Mouse (Mus musculus) monocyte, adult 5-6 weeks (primary cell): ENCODE measurements at regions not wholly inside any gene's neighbourhood (a gene's known extent, or its start where the extent isn't known, plus 50 kb on each side); places are given as distances from the start of the nearest gene placed in this dataset.

Source experiments
- ATAC-seq: fragments of 153-309, 156-312 bp; replicated peaks from 2 replicates; pipeline ENCODE4 v1.8.0; 2017; ENCODE audit warnings: mild to moderate bottlenecking; ENCODE audit not compliant: low TSS enrichment, insufficient number of reproducible peaks, severe bottlenecking, poor library complexity, low FRiP score

- ATAC-seq = no peak
These were observed 107.1 kb upstream of the Slc22a12 start for GRCm38 (mm10) chr19:6649885-6650284.

DNA sequence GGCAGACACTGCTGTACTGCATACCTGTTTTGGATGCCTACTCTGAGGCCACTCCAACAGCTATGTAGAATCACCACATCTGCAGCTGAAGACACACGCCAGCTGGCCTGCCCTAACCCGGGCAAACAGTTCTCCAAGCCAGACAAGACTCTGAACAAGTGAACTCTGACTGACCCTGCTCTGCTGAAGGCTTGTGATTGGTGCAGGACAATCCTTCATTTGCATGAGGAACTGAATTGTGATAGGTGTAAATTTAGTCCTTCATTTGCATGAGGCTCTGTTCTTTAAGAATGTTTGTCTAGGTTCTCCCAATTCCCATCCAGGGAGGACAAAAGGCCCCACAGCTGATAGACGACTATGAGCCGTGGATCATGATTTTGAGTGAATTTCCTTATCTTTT lies 104.9 kb upstream of the Slc22a12 start:
- no peak for ATAC-seq

- ATAC-seq = no peak
These were observed 104.4 kb upstream of the Slc22a12 start for GRCm38 (mm10) chr19:6647216-6647615.

- ATAC-seq = no peak
These were observed 103.1 kb upstream of the Slc22a12 start for GRCm38 (mm10) chr19:6645912-6646311.

DNA sequence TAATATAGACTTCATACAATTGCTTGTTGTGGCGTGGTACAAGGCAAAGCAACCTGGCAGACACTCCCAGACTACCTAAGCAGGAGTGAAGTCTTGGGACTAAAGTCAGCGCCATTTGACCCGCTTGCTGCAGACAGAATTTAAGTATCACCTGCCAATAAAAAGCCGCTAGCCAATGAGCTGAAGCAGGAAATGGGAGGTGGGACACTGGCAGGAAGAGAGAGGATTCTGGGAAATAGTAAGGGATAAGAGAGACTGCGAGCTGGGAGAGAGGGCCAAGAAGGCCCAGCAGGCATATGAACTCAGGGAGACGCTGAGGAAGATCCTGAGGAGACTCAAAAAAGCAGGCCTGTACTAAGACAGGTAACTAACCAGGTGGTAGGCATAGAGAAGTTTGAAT lies 102.0 kb upstream of the Slc22a12 start:
- no peak for ATAC-seq

GRCm38 (mm10) chr19:6639681-6640080 lies 96.8 kb upstream of the Slc22a12 start:
- no peak for ATAC-seq

GRCm38 (mm10) chr19:6633400-6633799 lies 90.6 kb upstream of the Slc22a12 start:
- ATAC-seq = no peak

DNA sequence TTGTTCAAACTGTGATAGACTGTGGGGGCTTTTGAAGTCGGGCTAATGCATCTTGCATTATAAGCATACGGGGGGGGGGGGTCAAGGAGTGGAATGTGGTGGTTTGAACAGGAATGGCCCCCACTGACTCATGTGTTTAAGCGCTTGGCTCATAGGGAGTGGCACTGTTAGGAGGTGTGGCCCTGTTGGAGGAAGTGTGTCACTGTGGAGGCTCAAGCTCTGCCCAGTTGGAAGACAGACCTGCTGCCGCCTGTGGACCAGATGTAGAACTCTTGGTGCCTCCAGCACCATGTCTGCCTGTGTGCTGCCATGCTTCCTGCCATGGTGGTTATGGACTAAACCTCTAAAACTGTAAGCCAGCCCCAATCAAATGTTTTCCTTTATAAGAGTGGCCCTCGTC lies 89.0 kb upstream of the Slc22a12 start:
- no peak for ATAC-seq

DNA sequence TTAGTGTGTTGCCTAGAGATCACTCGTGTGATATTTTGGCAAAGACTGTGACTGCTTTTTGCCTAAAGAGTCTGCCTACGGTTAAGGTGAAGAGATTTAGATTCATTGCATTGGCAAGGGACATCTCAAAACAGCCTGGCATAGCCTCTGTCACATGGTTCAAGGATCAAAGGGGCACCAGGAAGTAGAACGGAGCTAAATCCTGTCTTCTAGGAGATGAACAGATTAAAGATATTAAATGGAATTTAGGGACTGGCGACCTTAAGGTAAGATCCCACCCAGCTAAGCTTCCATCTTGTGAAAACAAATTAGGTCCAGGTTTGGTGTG lies 87.7 kb upstream of the Slc22a12 start:
- no peak for ATAC-seq

GRCm38 (mm10) chr19:6629911-6630612 lies 87.2 kb upstream of the Slc22a12 start:
- ATAC-seq = no peak

DNA sequence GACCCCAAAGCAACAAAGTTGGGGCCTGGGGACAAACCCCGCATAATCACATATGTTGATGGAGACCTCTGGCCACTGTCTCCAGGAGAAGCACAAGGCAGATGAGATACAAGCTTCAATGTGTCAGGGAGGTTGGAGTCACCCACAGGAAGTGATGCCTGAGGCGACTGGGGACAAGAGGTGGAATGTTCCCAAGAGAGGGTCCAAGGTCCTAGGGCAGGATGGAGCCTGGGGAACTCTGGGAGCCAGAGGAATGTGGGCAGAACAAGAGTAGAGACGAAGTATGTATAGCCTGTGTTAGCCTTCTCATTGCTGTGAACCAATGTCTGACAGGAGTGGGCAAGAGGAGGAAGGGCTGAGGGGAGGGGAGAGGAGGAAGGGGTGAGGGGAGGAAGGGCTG lies 82.7 kb upstream of the Slc22a12 start:
- ATAC-seq = no peak

GRCm38 (mm10) chr19:6621023-6621422 lies 78.2 kb upstream of the Slc22a12 start:
- ATAC-seq = no peak

GRCm38 (mm10) chr19:6619546-6619945 lies 76.7 kb upstream of the Slc22a12 start:
- no peak for ATAC-seq

DNA sequence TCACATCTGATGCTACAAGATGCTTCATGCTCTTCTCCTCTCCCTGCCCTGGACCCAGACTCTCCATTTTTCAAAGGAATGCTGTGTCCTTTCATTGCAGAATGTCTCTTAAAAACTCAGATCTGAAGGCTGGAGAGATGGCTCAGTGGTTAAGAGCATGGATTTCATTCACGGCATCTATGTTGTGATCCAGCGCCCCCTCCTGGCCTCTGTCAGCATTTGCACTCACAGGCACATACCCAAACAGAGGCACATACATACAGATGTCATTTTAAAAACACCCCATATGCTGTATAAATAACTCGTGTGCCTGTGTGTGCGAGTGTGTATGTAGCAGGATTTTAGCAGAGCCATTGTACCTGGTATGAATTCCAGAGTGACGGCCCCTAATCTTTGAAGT lies 73.8 kb upstream of the Slc22a12 start:
- ATAC-seq = no peak

- ATAC-seq = no peak
These were observed 69.6 kb upstream of the Slc22a12 start for GRCm38 (mm10) chr19:6612441-6612840.

GRCm38 (mm10) chr19:6611921-6612320 lies 69.1 kb upstream of the Slc22a12 start:
- no peak for ATAC-seq

- ATAC-seq = no peak
These were observed 67.9 kb upstream of the Slc22a12 start for GRCm38 (mm10) chr19:6610715-6611114.

DNA sequence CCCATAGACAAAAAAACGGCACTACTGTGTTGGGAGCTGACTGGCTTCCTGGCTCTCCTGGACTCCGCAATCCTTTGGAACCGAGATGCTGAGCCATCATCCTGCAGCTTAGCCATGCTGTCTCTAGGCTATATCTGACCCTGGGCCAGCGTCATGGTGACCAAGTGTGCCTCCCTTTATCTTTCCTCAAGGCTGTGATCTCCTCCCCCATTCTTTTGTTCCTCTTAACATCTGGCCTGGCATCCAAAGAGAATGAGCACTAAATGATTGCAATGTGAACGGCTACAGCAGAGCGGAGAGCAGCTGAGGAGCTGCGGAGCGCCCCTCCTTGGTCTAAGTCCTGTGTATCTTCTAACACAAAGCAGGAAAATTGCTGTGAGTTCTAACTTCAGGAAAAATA lies 67.2 kb upstream of the Slc22a12 start:
- ATAC-seq = no peak

DNA sequence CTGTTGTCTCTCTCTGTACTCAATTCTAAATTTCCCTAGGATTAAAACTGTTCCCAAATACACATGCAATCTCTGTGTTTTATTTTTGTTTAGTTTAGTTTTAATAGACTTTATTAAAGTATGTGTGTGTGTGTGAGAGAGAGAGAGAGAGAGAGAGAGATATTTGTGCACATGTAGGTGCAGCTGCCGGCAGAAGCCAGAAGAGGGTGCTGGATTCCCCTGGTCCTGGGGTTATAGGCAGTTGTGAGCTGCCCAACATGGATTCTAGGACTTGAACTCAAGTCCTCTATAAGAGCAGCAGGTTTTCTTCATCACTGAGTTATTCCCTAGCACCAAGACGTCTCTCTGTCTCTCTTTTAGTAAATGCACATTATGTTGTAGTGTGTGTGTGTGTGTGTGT lies 64.7 kb upstream of the Slc22a12 start:
- no peak for ATAC-seq

GRCm38 (mm10) chr19:6606667-6607066 lies 63.8 kb upstream of the Slc22a12 start:
- no peak for ATAC-seq

GRCm38 (mm10) chr19:6604702-6605101 lies 61.9 kb upstream of the Slc22a12 start:
- no peak for ATAC-seq
